Mouse (Mus musculus): ENCODE results near the gene Higd2a. TPM values are rescaled to one million over a fixed set of nuclear protein-coding genes. Genes with fewer than 3 reads are reported as not detected.

Gene Higd2a
- total and polyA plus RNA-seq, 3 experiments, result 51.6 to 106 (median 86.0) TPM

DNA sequence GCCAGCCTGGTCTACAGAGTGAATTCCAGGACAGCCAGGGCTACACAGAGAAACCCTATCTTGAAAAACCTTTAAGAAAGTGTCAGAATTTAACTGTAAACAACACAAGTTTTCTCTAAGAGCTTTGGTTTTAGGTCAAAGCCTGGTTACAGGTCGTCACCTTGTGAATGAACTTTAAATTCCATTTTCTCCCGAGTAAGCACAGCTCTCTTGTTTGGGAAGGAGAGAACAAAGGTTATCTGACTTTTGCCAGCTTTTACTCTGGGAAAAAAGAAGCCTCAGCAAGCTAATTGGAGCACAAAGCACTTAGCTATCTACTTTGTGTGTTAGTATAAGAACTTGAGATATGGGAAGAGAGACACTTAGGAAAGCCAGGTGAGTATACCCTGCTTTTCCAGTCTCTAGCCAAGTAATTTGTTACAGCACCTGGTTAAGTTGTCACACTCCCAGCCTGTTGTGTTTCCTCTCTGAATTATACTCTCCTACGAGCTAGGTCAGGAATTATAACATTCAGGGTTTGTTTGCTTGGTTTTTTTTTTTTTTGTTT, 42.8 kb downstream of the Higd2a start:
- H3K79me2 ChIP-seq (replicated peaks; ENCODE audit: control insufficient read depth, extremely low read depth, insufficient read depth, poor library complexity, severe bottlenecking), result peaks cover 74% of the 10 kb centered on the region
- H3K36me3 ChIP-seq (replicated peaks in 1 of 2; ENCODE audit: control insufficient read depth in 1 of 2, insufficient read depth in 1 of 2, low read length in 1 of 2), result peaks cover 18 to 68% of the 10 kb centered on the region in 2 experiments
- peaks cover 0 to 9% of the 10 kb centered on the region in 2 experiments; a peak in 2 of 4 replicates for H3K4me1 ChIP-seq (ENCODE audit: control insufficient read depth in 1 of 2, insufficient read depth in 2 of 2)
- TF ChIP-seq MEF2A (IDR thresholded peaks at IDR 0.05; ENCODE audit: borderline replicate concordance, low read depth, low read length) (no peak), RAD21 (IDR thresholded peaks at IDR 0.05; ENCODE audit: low read depth, low read length) (no peak), MYC (IDR thresholded peaks at IDR 0.05; ENCODE audit: low read depth, low read length) (no peak), CHD2 (IDR thresholded peaks at IDR 0.05; ENCODE audit: low read length) (no peak), TBP (conservative IDR thresholded peaks at IDR 0.05; ENCODE audit: low read depth, low read length) (no peak), IRF4 (IDR thresholded peaks at IDR 0.05; ENCODE audit: low read depth, low read length) (no peak), JUN (IDR thresholded peaks at IDR 0.05; ENCODE audit: insufficient read depth, low read depth, low read length) (no peak), ZNF384 (IDR thresholded peaks at IDR 0.05; ENCODE audit: low read depth, low read length) (no peak), TCF12 (IDR thresholded peaks at IDR 0.05; ENCODE audit: low read depth, low read length) (no peak), ZC3H11A (IDR thresholded peaks at IDR 0.05; ENCODE audit: low read depth, low read length) (no peak), BHLHE40 (IDR thresholded peaks at IDR 0.05; ENCODE audit: low read depth, low read length) (no peak), USF1 (IDR thresholded peaks at IDR 0.05; ENCODE audit: low read depth, low read length) (no peak), ZKSCAN1 (IDR thresholded peaks at IDR 0.05; ENCODE audit: borderline replicate concordance, low read depth, low read length) (no peak)
- H3K9me3 ChIP-seq (replicated peaks; ENCODE audit: low read length), result no peaks in the 10 kb centered on the region
- no peak for DNase-seq (ENCODE audit: extremely low read depth)
- H3K27me3 ChIP-seq (replicated peaks), result no peaks in the 10 kb centered on the region
- in situ Hi-C loops (cut with MboI; ENCODE audit: low pct_ligation_motif_present, low pct_unique_long_range_greater_than_20kb, low sequenced_read_pairs) (no loop called here), dilution Hi-C loops (cut with MboI; ENCODE audit: extremely low pct_ligation_motif_present, extremely low pct_unique_long_range_greater_than_20kb, low sequenced_read_pairs) (no loop called here)
- H3K4me2 ChIP-seq (ENCODE audit: insufficient read depth, low read depth, poor library complexity, severe bottlenecking), result no peak overlapping the region
- no peak overlapping the region for H3K27ac ChIP-seq (ENCODE audit: insufficient read depth, low read depth)
- H3K9ac ChIP-seq (ENCODE audit: insufficient read depth, low read depth), result no peak overlapping the region
- no peak overlapping the region for H3K4me3 ChIP-seq (replicated peaks in 1 of 3; ENCODE audit: low read depth in 2 of 3, low read length in 2 of 3, poor library complexity in 1 of 3)

DNA sequence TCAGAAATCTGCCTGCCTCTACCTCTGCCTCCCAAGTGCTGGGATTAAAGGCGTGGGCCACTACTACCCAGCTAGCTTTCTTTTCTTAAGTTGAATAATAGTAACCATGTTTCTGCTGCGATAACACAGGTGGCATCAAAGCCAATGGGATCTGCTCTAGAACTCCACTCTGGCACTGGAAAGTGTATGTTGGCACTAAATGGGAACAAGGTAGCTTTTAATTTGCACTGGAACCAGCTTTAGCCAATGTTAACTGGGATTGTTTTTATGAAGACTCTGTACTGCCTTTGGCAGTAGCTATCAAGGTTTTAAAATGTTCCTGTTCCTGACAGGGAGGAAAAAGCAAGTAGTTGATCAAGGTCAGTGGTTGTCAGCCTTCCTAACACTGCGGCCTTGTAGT, 45.0 kb downstream of the Higd2a start:
- Histone ChIP-seq H3K4me2 (ENCODE audit: insufficient read depth, low read depth, poor library complexity, severe bottlenecking) (no peak overlapping the region), H3K4me3 (replicated peaks in 1 of 3; ENCODE audit: low read depth in 2 of 3, low read length in 2 of 3, poor library complexity in 1 of 3) (no peak overlapping the region), H3K4me1 (ENCODE audit: control insufficient read depth in 1 of 2, insufficient read depth in 2 of 2) (peaks cover 0 to 2% of the 10 kb centered on the region in 2 experiments; a peak in 1 of 4 replicates), H3K79me2 (replicated peaks; ENCODE audit: control insufficient read depth, extremely low read depth, insufficient read depth, poor library complexity, severe bottlenecking) (peaks cover 56% of the 10 kb centered on the region), H3K9me3 (replicated peaks; ENCODE audit: low read length) (no peaks in the 10 kb centered on the region), H3K36me3 (replicated peaks in 1 of 2; ENCODE audit: control insufficient read depth in 1 of 2, insufficient read depth in 1 of 2, low read length in 1 of 2) (peaks cover 30 to 73% of the 10 kb centered on the region in 2 experiments), H3K27me3 (replicated peaks) (no peaks in the 10 kb centered on the region), H3K27ac (ENCODE audit: insufficient read depth, low read depth) (no peak overlapping the region), H3K9ac (ENCODE audit: insufficient read depth, low read depth) (no peak overlapping the region)
- TF ChIP-seq EP300 (IDR thresholded peaks at IDR 0.05; ENCODE audit: low read length) (no peak), IRF4 (IDR thresholded peaks at IDR 0.05; ENCODE audit: low read depth, low read length) (no peak), POLR2A (IDR thresholded peaks at IDR 0.05; ENCODE audit: low read depth, low read length) (no peak), MAX (IDR thresholded peaks at IDR 0.05; ENCODE audit: low read length) (no peak), MAFK (IDR thresholded peaks at IDR 0.05; ENCODE audit: insufficient replicate concordance, low read length) (no peak), MAZ (IDR thresholded peaks at IDR 0.05; ENCODE audit: low read depth, low read length) (no peak), CHD2 (IDR thresholded peaks at IDR 0.05; ENCODE audit: low read length) (no peak), KAT2A (IDR thresholded peaks at IDR 0.05; ENCODE audit: insufficient replicate concordance, low read length) (no peak), USF2 (conservative IDR thresholded peaks at IDR 0.05; ENCODE audit: low read depth, low read length) (no peak), E2F4 (IDR thresholded peaks at IDR 0.05; ENCODE audit: insufficient replicate concordance, low read depth, low read length) (no peak), ZMIZ1 (IDR thresholded peaks at IDR 0.05; ENCODE audit: low read depth, low read length) (no peak), PAX5 (IDR thresholded peaks at IDR 0.05; ENCODE audit: low read length) (no peak), MXI1 (IDR thresholded peaks at IDR 0.05; ENCODE audit: low read depth, low read length) (no peak), ZNF384 (IDR thresholded peaks at IDR 0.05; ENCODE audit: low read depth, low read length) (no peak), ZC3H11A (IDR thresholded peaks at IDR 0.05; ENCODE audit: low read depth, low read length) (no peak)
- dilution Hi-C loops (cut with MboI; ENCODE audit: extremely low pct_ligation_motif_present, extremely low pct_unique_long_range_greater_than_20kb, low sequenced_read_pairs) (no loop called here), in situ Hi-C loops (cut with MboI; ENCODE audit: low pct_ligation_motif_present, low pct_unique_long_range_greater_than_20kb, low sequenced_read_pairs) (no loop called here)
- no peak for DNase-seq (ENCODE audit: extremely low read depth)

Data from CH12.LX (cell line).